Mouse (Mus musculus) cerebellum, adult 9-10 months (tissue): ENCODE measurements at regions not wholly inside any gene's neighbourhood (a gene's known extent, or its start where the extent isn't known, plus 50 kb on each side); places are given as distances from the start of the nearest gene placed in this dataset.

Source experiments
- DNase-seq: peaks from one replicate; pipeline ENCODE4 v3.0.0; 2022

- no peak for DNase-seq
Measured at GRCm38 (mm10) chr1:90353325-90353724, 149.5 kb downstream of the Ackr3 start.

- DNase-seq = no peak
Measured at GRCm38 (mm10) chr1:90356567-90356966, 152.8 kb downstream of the Ackr3 start.

GRCm38 (mm10) chr1:90357391-90357790, 153.6 kb downstream of the Ackr3 start:
- no peak for DNase-seq

- DNase-seq = no peak
Measured at GRCm38 (mm10) chr1:90358971-90359370, 155.2 kb downstream of the Ackr3 start.

GRCm38 (mm10) chr1:90360065-90360464, 156.3 kb downstream of the Ackr3 start:
- no peak for DNase-seq

- no peak for DNase-seq
Measured at GRCm38 (mm10) chr1:90364444-90364843, 160.7 kb downstream of the Ackr3 start.

GRCm38 (mm10) chr1:90368581-90368980, 164.8 kb downstream of the Ackr3 start:
- DNase-seq = no peak

- no peak for DNase-seq
Measured at GRCm38 (mm10) chr1:90369287-90369686, 165.5 kb downstream of the Ackr3 start.

GRCm38 (mm10) chr1:90370766-90371165, 167.0 kb downstream of the Ackr3 start:
- DNase-seq = no peak

- no peak for DNase-seq
Measured at GRCm38 (mm10) chr1:90373001-90373400, 169.2 kb downstream of the Ackr3 start.

GRCm38 (mm10) chr1:90374517-90374916, 170.7 kb downstream of the Ackr3 start:
- no peak for DNase-seq

- no peak for DNase-seq
Measured at GRCm38 (mm10) chr1:90380034-90380705, 176.4 kb downstream of the Ackr3 start.

- peak; percentile 33 for DNase-seq
Measured at GRCm38 (mm10) chr1:90382941-90383470, 179.2 kb downstream of the Ackr3 start.

- no peak for DNase-seq
Measured at GRCm38 (mm10) chr1:90385024-90385423, 181.2 kb downstream of the Ackr3 start.

GRCm38 (mm10) chr1:90386792-90387191, 183.0 kb downstream of the Ackr3 start:
- no peak for DNase-seq

- no peak for DNase-seq
Measured at GRCm38 (mm10) chr1:90390422-90390821, 186.6 kb downstream of the Ackr3 start.

- DNase-seq = no peak
Measured at GRCm38 (mm10) chr1:90393861-90394260, 190.1 kb downstream of the Ackr3 start.

- no peak for DNase-seq
Measured at GRCm38 (mm10) chr1:90395331-90396016, 191.7 kb downstream of the Ackr3 start.

GRCm38 (mm10) chr1:90396660-90397059, 192.9 kb downstream of the Ackr3 start:
- no peak for DNase-seq

GRCm38 (mm10) chr1:90397355-90397754, 193.6 kb downstream of the Ackr3 start:
- no peak for DNase-seq

- DNase-seq = no peak
Measured at GRCm38 (mm10) chr1:90398396-90398975, 194.7 kb downstream of the Ackr3 start.

GRCm38 (mm10) chr1:90403057-90403456, 199.3 kb downstream of the Ackr3 start:
- no peak for DNase-seq

GRCm38 (mm10) chr1:90404717-90405487, 197.9 kb upstream of the Cops8 start:
- DNase-seq = no peak
